Mouse (Mus musculus) CH12.LX (cell line): ENCODE results near the gene Ndufs2. TPM values are rescaled to one million over a fixed set of nuclear protein-coding genes. Genes with fewer than 3 reads are reported as not detected.

ENCODE experiments used
- DNase-seq: peaks from one replicate; pipeline ENCODE4 v3.0.0-alpha.2; 2013; ENCODE audit errors: extremely low read depth
- H3K27ac ChIP-seq: 2 replicates; pipeline ENCODE4 v1.5.1; 2012; ENCODE audit warnings: low read depth, mild to moderate bottlenecking, control low read depth, moderate library complexity; ENCODE audit not compliant: insufficient read depth
- H3K27me3 ChIP-seq: replicated peaks from 2 replicates; pipeline ENCODE3; 2012; ENCODE audit warnings: inconsistent platforms
- H3K36me3 ChIP-seq, 2 experiments: replicated peaks in 1 of 2; 2 replicates each; pipeline versions ENCODE3 to v1.6.1; 2012; ENCODE audit warnings: inconsistent platforms in 1 of 2, low read length in 1 of 2, mild to moderate bottlenecking in 1 of 2, mixed read lengths in 1 of 2, moderate library complexity in 1 of 2; ENCODE audit not compliant: control insufficient read depth in 1 of 2, insufficient read depth in 1 of 2
- H3K4me1 ChIP-seq, 2 experiments: 2 replicates each; pipeline ENCODE4 v1.6.1; 2012; ENCODE audit warnings: inconsistent platforms in 1 of 2, moderate library complexity in 1 of 2; ENCODE audit not compliant: insufficient read depth in 2 of 2, control insufficient read depth in 1 of 2
- H3K4me2 ChIP-seq: 2 replicates; pipeline ENCODE4 v1.6.1; 2012; ENCODE audit warnings: low read depth, mild to moderate bottlenecking, control low read depth; ENCODE audit not compliant: poor library complexity, insufficient read depth, severe bottlenecking
- H3K4me3 ChIP-seq, 3 experiments: fragments of 150-350 bp in 1 of 3; sonication (generic) in 1 of 3; replicated peaks in 1 of 3; 2 replicates each; pipeline versions ENCODE3 to v1.5.1; 2011 to 2012; ENCODE audit warnings: low read depth in 2 of 3, low read length in 2 of 3, mild to moderate bottlenecking in 2 of 3, moderate library complexity in 2 of 3, control low read depth in 1 of 3, improper control_type of control experiment in 1 of 3, inconsistent platforms in 1 of 3, mixed read lengths in 1 of 3; ENCODE audit not compliant: poor library complexity in 1 of 3
- H3K79me2 ChIP-seq: replicated peaks from 2 replicates; pipeline ENCODE4 v1.6.1; 2012; ENCODE audit warnings: mild to moderate bottlenecking, moderate library complexity; ENCODE audit not compliant: control insufficient read depth, poor library complexity, insufficient read depth, severe bottlenecking; ENCODE audit errors: extremely low read depth
- H3K9ac ChIP-seq: 2 replicates; pipeline ENCODE4 v1.6.1; 2012; ENCODE audit warnings: low read depth, mild to moderate bottlenecking, control low read depth, moderate library complexity; ENCODE audit not compliant: insufficient read depth
- H3K9me3 ChIP-seq: replicated peaks from 2 replicates; pipeline ENCODE3; 2012; ENCODE audit warnings: low read length, inconsistent platforms, mixed read lengths
- CHD2 ChIP-seq: IDR thresholded peaks from 2 replicates; pipeline ENCODE4 v1.6.1; 2011; ENCODE audit warnings: low read length, improper control_type of control experiment
- CTCF ChIP-seq, 2 experiments: IDR thresholded peaks in 1 of 2; conservative IDR thresholded peaks in 1 of 2; 2 replicates each; pipeline ENCODE4 v1.5.1; 2011 to 2012; ENCODE audit warnings: low read depth in 2 of 2, low read length in 2 of 2, improper control_type of control experiment in 1 of 2, inconsistent platforms in 1 of 2, mild to moderate bottlenecking in 1 of 2, moderate library complexity in 1 of 2
- ELF1 ChIP-seq: IDR thresholded peaks from 2 replicates; pipeline ENCODE4 v1.6.1; 2014; ENCODE audit warnings: low read depth, mild to moderate bottlenecking, inconsistent platforms, low read length, improper control_type of control experiment
- EP300 ChIP-seq: IDR thresholded peaks from 2 replicates; pipeline ENCODE4 v1.6.1; 2011; ENCODE audit warnings: low read length, improper control_type of control experiment
- ETS1 ChIP-seq: conservative IDR thresholded peaks from 2 replicates; pipeline ENCODE4 v1.6.1; 2012; ENCODE audit warnings: low read depth, mild to moderate bottlenecking, inconsistent platforms, low read length, improper control_type of control experiment, moderate library complexity
- JUN ChIP-seq: IDR thresholded peaks from 2 replicates; pipeline ENCODE4 v1.6.1; 2011; ENCODE audit warnings: low read depth, mild to moderate bottlenecking, low read length, improper control_type of control experiment, moderate library complexity; ENCODE audit not compliant: insufficient read depth
- KAT2A ChIP-seq: IDR thresholded peaks from 2 replicates; pipeline ENCODE4 v1.6.1; 2012; ENCODE audit warnings: low read length, improper control_type of control experiment, inconsistent platforms; ENCODE audit not compliant: insufficient replicate concordance
- MAFK ChIP-seq: IDR thresholded peaks from 2 replicates; pipeline ENCODE4 v1.6.1; 2011; ENCODE audit warnings: low read length, improper control_type of control experiment; ENCODE audit not compliant: insufficient replicate concordance
- MAX ChIP-seq: IDR thresholded peaks from 2 replicates; pipeline ENCODE4 v1.6.1; 2011; ENCODE audit warnings: low read length, improper control_type of control experiment
- MEF2A ChIP-seq: IDR thresholded peaks from 2 replicates; pipeline ENCODE4 v1.6.1; 2014; ENCODE audit warnings: low read depth, mild to moderate bottlenecking, inconsistent platforms, low read length, improper control_type of control experiment, borderline replicate concordance
- MYC ChIP-seq: IDR thresholded peaks from 2 replicates; pipeline ENCODE4 v1.6.1; 2011; ENCODE audit warnings: low read depth, mild to moderate bottlenecking, improper control_type of control experiment, low read length
- NELFE ChIP-seq: IDR thresholded peaks from 2 replicates; pipeline ENCODE4 v1.6.1; 2011; ENCODE audit warnings: low read depth, low read length, improper control_type of control experiment
- PAX5 ChIP-seq: IDR thresholded peaks from 2 replicates; pipeline ENCODE4 v1.6.1; 2012; ENCODE audit warnings: low read length, inconsistent platforms, mixed read lengths
- POLR2AphosphoS2 ChIP-seq: IDR thresholded peaks from 2 replicates; pipeline ENCODE4 v1.6.1; 2011; ENCODE audit warnings: low read depth, low read length, improper control_type of control experiment
- RCOR1 ChIP-seq: conservative IDR thresholded peaks from 2 replicates; pipeline ENCODE4 v1.6.1; 2012; ENCODE audit warnings: low read depth, mild to moderate bottlenecking, inconsistent platforms, low read length, improper control_type of control experiment
- SIN3A ChIP-seq: IDR thresholded peaks from 2 replicates; pipeline ENCODE4 v1.6.1; 2012; ENCODE audit warnings: low read length, improper control_type of control experiment, inconsistent platforms
- SMC3 ChIP-seq: IDR thresholded peaks from 2 replicates; pipeline ENCODE4 v1.6.1; 2011; ENCODE audit warnings: low read depth, low read length, improper control_type of control experiment
- TCF12 ChIP-seq: IDR thresholded peaks from 2 replicates; pipeline ENCODE4 v1.6.1; 2014; ENCODE audit warnings: low read depth, mild to moderate bottlenecking, inconsistent platforms, low read length, improper control_type of control experiment
- ZMIZ1 ChIP-seq: IDR thresholded peaks from 2 replicates; pipeline ENCODE4 v1.6.1; 2012; ENCODE audit warnings: low read depth, mild to moderate bottlenecking, inconsistent platforms, low read length, improper control_type of control experiment
- ZNF384 ChIP-seq: IDR thresholded peaks from 2 replicates; pipeline ENCODE4 v1.6.1; 2012; ENCODE audit warnings: low read depth, low read length, improper control_type of control experiment, inconsistent platforms
- dilution Hi-C: fragments of 300-500 bp; cut with MboI; formaldehyde crosslinking; loops from 2 replicates; pipeline ENCODE4 v1.14.3; 2020; ENCODE audit warnings: low sequenced_read_pairs; ENCODE audit not compliant: extremely low pct_unique_long_range_greater_than_20kb, extremely low pct_ligation_motif_present
- in situ Hi-C: fragments of 300-500 bp; cut with MboI; formaldehyde crosslinking; loops from 3 replicates; pipeline ENCODE4 v1.14.3; 2019; ENCODE audit warnings: low sequenced_read_pairs, low pct_ligation_motif_present, low pct_unique_long_range_greater_than_20kb, mixed read lengths
- polyA plus RNA-seq: library from polyadenylated mRNA; unstranded; fragments of >175 nt; gene quantifications from 2 replicates; pipeline ENCODE4 v1.2.1, GENCODE M21; 2012; ENCODE audit warnings: low read depth; ENCODE audit not compliant: insufficient read length
- total RNA-seq, 2 experiments: library from RNA; depleted of rRNA; stranded (reverse); fragments of 300-350 nt in 1 of 2; fragments of >200 nt in 1 of 2; gene quantifications; 2 replicates each; pipeline ENCODE4 v1.2.3; 2012 to 2014

The Ndufs2 gene
- total and polyA plus RNA-seq, 3 experiments, result 242 to 265 (median 242) TPM

GRCm38 (mm10) chr1:171237438-171237837 lies 13.8 kb downstream of the Ndufs2 start:
- H3K9ac ChIP-seq, result no peak overlapping the region
- dilution Hi-C loops (no loop called here), in situ Hi-C loops (no loop called here)
- TF ChIP-seq MYC (no peak), ZNF384 (no peak), POLR2AphosphoS2 (no peak), PAX5 (no peak), NELFE (no peak), ELF1 (no peak), RCOR1 (no peak), JUN (no peak), MAFK (no peak), MAX (no peak), CTCF (conservative IDR thresholded peaks at IDR 0.05 in 1 of 2, IDR thresholded peaks at IDR 0.05 in 1 of 2; ENCODE audit: low read depth in 2 of 2, low read length in 2 of 2) (no peak), SMC3 (no peak), ETS1 (no peak), ZMIZ1 (no peak), SIN3A (no peak), EP300 (no peak), MEF2A (no peak), TCF12 (no peak), CHD2 (no peak), KAT2A (no peak)
- TF ChIP-seq, all 38 proteins: peak for 0
- Histone ChIP-seq H3K4me2 (no peak overlapping the region), H3K9me3 (no peaks in the 10 kb centered on the region), H3K4me3 (no peak overlapping the region), H3K36me3 (peaks cover 77 to 84% of the 10 kb centered on the region in 2 experiments), H3K4me1 (peaks cover 0 to 28% of the 10 kb centered on the region in 2 experiments; a peak in 2 of 4 replicates), H3K27me3 (no peaks in the 10 kb centered on the region), H3K79me2 (no peaks in the 10 kb centered on the region), H3K27ac (no peak overlapping the region)
- DNase-seq, result no peak

DNA sequence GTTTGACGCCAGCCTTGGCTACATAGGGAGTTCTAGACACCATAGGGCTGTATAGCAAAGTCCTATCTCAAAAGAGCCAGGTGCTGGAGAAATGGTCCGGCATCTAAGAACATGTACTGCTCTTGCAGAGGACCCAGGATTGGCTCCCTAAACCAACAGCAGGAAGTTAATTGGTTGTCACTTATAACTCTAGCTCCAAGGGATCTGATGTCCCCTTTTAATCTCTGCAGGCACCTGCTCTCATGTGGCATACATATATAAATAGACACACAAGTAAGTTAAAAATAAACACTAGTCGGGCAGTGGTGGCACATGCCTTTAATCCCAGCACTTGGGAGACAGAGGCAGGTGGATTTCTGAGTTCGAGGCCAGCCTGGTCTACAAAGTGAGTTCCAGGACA lies 15.4 kb downstream of the Ndufs2 start:
- no peak overlapping the region for H3K9ac ChIP-seq
- peaks cover 5 to 43% of the 10 kb centered on the region in 2 experiments for H3K4me1 ChIP-seq
- in situ Hi-C loops, result no loop called here
- no peak overlapping the region for H3K27ac ChIP-seq
- no peak for TF ChIP-seq CHD2
- no peaks in the 10 kb centered on the region for H3K79me2 ChIP-seq
- peaks cover 61 to 68% of the 10 kb centered on the region in 2 experiments for H3K36me3 ChIP-seq
- no peak overlapping the region for H3K4me3 ChIP-seq
- H3K4me2 ChIP-seq, result no peak overlapping the region
- dilution Hi-C loops, result no loop called here
- H3K9me3 ChIP-seq, result no peaks in the 10 kb centered on the region
- no peaks in the 10 kb centered on the region for H3K27me3 ChIP-seq
- DNase-seq, result no peak
